Mouse (Mus musculus) liver, adult 10 weeks (tissue): ENCODE data around the gene Fto. TPM values are rescaled to one million over a fixed set of nuclear protein-coding genes. Genes with fewer than 3 reads are reported as not detected.

Experiments used
- polyA plus RNA-seq: library from polyadenylated mRNA; stranded (reverse); fragments of 350-450 nt; fragmentation: Illumina TruSeq; extraction: RNeasy Lipid Tissue Mini Kit (QIAGEN cat#74804); gene quantifications from one replicate; pipeline ENCODE4 v1.2.3, GENCODE M21; 2014; ENCODE audit warnings: low read depth, low replicate concordance

Fto gene
- polyA plus RNA-seq: 15.3 TPM

GRCm38 (mm10) chr8:91312835-91313832, at the start of gene Fto, which contains the start of gene Rpgrip1l:
TSS of gene Fto (plus strand) at chr8:91313525.
TSS of gene Rpgrip1l (minus strand) at chr8:91313262.

Other genes with a start within 250 kb of the Fto start
- gene Rbl2, start 243.5 kb upstream of the Fto start, polyA plus RNA-seq: 26.0 TPM
- gene Aktip, start 113.5 kb upstream of the Fto start, polyA plus RNA-seq: 16.2 TPM
- gene Rpgrip1l, start 263 bp upstream of the Fto start, polyA plus RNA-seq: 1.7 TPM